Mouse (Mus musculus): ENCODE data around the gene Tent4a.

DNA sequence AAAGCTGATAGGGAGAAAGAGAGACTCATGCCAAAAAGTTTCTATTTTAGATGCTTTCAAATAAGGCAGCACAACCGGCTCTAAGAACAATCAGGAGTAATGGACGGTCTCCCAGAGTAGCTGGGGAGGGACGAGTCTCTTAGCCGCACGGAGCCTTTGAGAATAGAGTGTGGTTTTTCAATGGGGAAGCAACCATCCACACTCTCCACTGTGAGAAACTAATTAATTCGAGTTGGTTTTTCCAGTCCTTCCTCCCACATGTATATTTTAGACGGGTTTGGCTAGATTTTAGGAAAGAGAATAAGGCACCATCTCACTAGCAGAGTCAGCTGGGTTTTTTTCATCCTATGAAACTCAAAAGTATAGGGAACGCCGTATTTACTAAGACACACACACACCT, 27.6 kb upstream of the Tent4a start:
- TF ChIP-seq CTCF (IDR thresholded peaks at IDR 0.05; ENCODE audit: borderline replicate concordance, insufficient read depth, low read length), result no peak
- no peak for TF ChIP-seq POLR2A (IDR thresholded peaks at IDR 0.05; ENCODE audit: low read depth, low read length)

Data from embryonic fibroblast, embryonic 13.5 days (primary cell).